Mouse (Mus musculus) stomach, embryonic 16.5 days (tissue): ENCODE results near the gene Cd247. TPM values are rescaled to one million over a fixed set of nuclear protein-coding genes. Genes with fewer than 3 reads are reported as not detected.

Experiments used
- ATAC-seq: fragments of 200-750 bp; cut with Nextera tagmentation; 2 replicates; pipeline ENCODE4 v1.8.0; 2017; ENCODE audit warnings: moderate number of reproducible peaks, moderate TSS enrichment; ENCODE audit not compliant: insufficient read depth, low FRiP score
- H3K27ac ChIP-seq: fragments of 300-500 bp; sonication (generic); 2 replicates; pipeline ENCODE4 v1.5.1; 2014; ENCODE audit warnings: low read length
- H3K27me3 ChIP-seq: fragments of 300-500 bp; sonication (generic); 2 replicates; pipeline ENCODE4 v1.6.1; 2014; ENCODE audit warnings: low read length, control low read depth, mixed read lengths; ENCODE audit not compliant: control insufficient read depth, insufficient read depth
- H3K36me3 ChIP-seq: fragments of 300-500 bp; sonication (generic); 2 replicates; pipeline ENCODE4 v1.6.1; 2014; ENCODE audit warnings: low read length; ENCODE audit not compliant: control insufficient read depth, insufficient read depth
- H3K4me1 ChIP-seq: fragments of 300-500 bp; sonication (generic); 2 replicates; pipeline ENCODE4 v1.6.1; 2014; ENCODE audit warnings: low read length, control low read depth, mixed read lengths; ENCODE audit not compliant: control insufficient read depth, insufficient read depth
- H3K4me2 ChIP-seq: fragments of 300-500 bp; sonication (generic); 2 replicates; pipeline ENCODE4 v1.6.1; 2014; ENCODE audit warnings: low read depth, low read length, mixed read lengths
- H3K4me3 ChIP-seq: fragments of 300-500 bp; sonication (generic); replicated peaks from 2 replicates; pipeline ENCODE4 v1.5.1; 2014; ENCODE audit warnings: mild to moderate bottlenecking, low read length
- H3K9ac ChIP-seq: fragments of 300-500 bp; sonication (generic); 2 replicates; pipeline ENCODE4 v1.6.1; 2014; ENCODE audit warnings: low read length
- H3K9me3 ChIP-seq: fragments of 300-500 bp; sonication (generic); replicated peaks from 2 replicates; pipeline ENCODE4 v1.6.1; 2016; ENCODE audit warnings: low read length, control low read depth; ENCODE audit not compliant: control insufficient read depth
- WGBS: fragments of 180-500 bp; shearing (Covaris S2); extraction: QIAGEN DNeasy Blood & Tissue Kit; methylation state at CpG from one replicate; pipeline ENCODE4 v1.1.7; 2014; 5-methylcytosine and 5-hydroxymethylcytosine counted together
- polyA plus RNA-seq: library from polyadenylated mRNA; unstranded; fragments of >200 nt; fragmentation: Nextera tagmentation; extraction: Ambion mirVana; gene quantifications from 2 replicates; pipeline ENCODE4 v1.2.1, GENCODE M21; 2015

The Cd247 gene
- 0.36 and 0.52 TPM in 2 replicates for polyA plus RNA-seq

DNA sequence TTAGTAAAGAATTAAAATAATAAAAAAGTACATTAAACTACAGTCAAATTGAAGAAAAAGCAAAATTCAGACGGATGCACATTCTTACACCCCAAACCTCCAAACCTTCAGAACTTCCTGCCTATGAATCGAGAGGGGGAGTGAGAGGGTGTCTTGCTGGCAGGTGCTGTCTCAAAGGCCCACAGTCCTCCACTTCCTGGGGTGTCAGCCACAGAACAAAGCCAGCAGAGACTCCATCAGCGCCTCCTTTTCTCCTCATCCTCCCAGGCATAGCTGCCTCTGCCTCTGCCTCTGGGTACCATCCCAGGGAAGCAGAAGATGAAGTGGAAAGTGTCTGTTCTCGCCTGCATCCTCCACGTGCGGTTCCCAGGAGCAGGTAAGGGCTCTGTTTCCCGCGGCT, at the start of gene Cd247:
TSS of gene Cd247 (plus strand) at position 171 of the 400 bp plus-strand sequence.
- Histone ChIP-seq H3K9ac (no peak within 1 kb of the TSS), H3K27me3 (no peaks in the 10 kb centered on the region), H3K27ac (no peak within 1 kb of the TSS), H3K36me3 (no peaks in the 10 kb centered on the region), H3K4me1 (no peaks in the 10 kb centered on the region), H3K4me3 (no peak within 1 kb of the TSS), H3K4me2 (no peak within 1 kb of the TSS), H3K9me3 (no peaks in the 10 kb centered on the region)
- ATAC-seq = no peak
- 76% methylated on average over 8 of the region's 8 CpGs for WGBS

DNA sequence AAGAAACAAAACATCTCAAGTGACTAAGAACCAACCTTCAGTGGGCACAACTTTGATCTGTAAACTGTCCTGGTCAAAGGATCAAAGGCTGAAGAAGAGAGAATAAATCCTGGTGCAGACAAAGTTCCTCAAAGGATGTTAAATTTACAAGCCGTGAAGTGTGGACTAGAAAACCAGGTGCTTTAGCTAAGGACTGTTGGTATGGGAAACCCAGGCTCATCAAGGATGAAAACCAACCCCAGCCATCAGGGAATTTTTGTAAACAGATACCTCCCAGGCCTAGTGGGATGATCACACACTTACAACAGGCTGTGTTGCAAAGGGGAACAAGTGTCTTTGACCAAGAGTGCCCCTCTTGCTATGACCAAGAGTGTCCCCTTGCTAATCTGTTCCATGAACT, 49.5 kb upstream of the Cd247 start:
- no peak overlapping the region for H3K9ac ChIP-seq
- 69% methylated on average over 1 of the region's 1 CpGs for WGBS
- no peak for ATAC-seq
- H3K36me3 ChIP-seq = no peaks in the 10 kb centered on the region
- H3K27me3 ChIP-seq = no peaks in the 10 kb centered on the region
- no peaks in the 10 kb centered on the region; the same call in 1 of the 2 replicates for H3K4me1 ChIP-seq
- H3K4me2 ChIP-seq = no peak overlapping the region
- H3K4me3 ChIP-seq = no peak overlapping the region
- H3K27ac ChIP-seq = no peak overlapping the region
- H3K9me3 ChIP-seq = no peaks in the 10 kb centered on the region

DNA sequence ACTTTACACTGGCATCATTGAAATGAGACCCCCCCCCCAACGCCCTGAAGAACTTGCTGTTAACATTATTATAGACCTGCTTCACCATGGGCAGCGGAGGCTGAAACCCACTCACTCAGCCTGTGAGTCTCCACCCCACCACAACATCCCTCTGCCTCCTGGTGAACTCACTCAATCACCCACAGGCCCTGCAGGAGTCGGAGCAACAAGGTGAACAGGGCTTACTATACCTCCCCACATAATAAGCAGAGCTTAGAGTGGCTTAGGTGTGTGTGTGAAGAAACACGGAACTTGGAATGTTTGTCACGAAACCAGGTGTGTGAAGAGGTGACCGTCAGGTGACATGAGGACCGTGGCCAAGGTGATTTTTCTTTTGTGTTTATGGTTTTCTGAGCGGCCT, 46.5 kb upstream of the Cd247 start:
- Histone ChIP-seq H3K27me3 (no peaks in the 10 kb centered on the region), H3K4me1 (no peaks in the 10 kb centered on the region; the same call in 1 of the 2 replicates), H3K9ac (no peak overlapping the region), H3K9me3 (no peaks in the 10 kb centered on the region), H3K4me3 (no peak overlapping the region), H3K27ac (no peak overlapping the region), H3K4me2 (no peak overlapping the region), H3K36me3 (no peaks in the 10 kb centered on the region)
- no peak for ATAC-seq
- WGBS = 82% methylated on average over 8 of the region's 8 CpGs

DNA sequence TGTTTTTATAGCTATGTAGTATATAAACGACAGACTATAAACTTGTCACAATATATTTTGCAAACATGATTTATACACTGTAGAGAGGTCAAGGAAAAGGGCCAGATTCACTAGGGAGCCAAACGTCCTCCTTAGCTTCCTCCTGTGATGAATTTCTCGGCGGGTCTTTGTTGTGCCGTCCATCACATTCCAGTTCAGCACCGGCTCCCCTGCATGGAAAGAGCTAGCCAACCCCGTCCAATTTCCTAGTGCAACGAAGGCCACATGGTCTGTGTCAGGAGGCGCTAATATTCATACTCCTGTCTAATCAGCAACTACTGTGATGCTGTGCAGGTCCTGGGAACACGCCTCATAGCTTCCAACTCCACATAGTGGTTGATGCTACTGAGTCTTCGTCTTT, 40.4 kb upstream of the Cd247 start:
- peak; percentile 91; the same call in 1 of the 2 replicates for ATAC-seq
- Histone ChIP-seq H3K4me2 (no peak overlapping the region), H3K27ac (no peak overlapping the region; the same call in 1 of the 2 replicates), H3K9ac (no peak overlapping the region), H3K27me3 (no peaks in the 10 kb centered on the region), H3K36me3 (no peaks in the 10 kb centered on the region), H3K4me1 (peaks cover 7% of the 10 kb centered on the region), H3K4me3 (no peak overlapping the region), H3K9me3 (no peaks in the 10 kb centered on the region)
- 17% methylated on average over 11 of the region's 11 CpGs for WGBS

DNA sequence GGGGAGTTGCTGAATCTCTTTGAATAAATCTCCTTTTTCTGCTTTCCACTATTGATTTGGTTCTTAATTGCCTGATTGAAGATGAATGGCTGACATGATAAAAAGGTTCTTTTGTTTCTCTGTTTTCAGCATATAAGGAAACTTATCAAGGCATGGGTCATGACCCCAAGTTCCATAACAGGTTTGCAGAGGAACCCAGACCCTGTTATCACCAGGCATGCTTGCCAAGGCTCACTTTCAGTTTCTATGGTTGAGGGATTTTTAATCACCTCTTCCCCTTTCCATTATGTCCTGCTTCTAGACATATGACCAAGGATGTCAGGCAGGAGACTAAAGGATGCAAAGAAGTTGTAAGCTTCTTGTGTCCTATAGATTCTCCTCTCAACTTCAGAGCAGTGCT, 37.3 kb upstream of the Cd247 start:
- Histone ChIP-seq H3K9me3 (no peaks in the 10 kb centered on the region), H3K27ac (no peak overlapping the region), H3K4me2 (no peak overlapping the region), H3K4me3 (no peak overlapping the region), H3K9ac (no peak overlapping the region), H3K4me1 (peaks cover 9% of the 10 kb centered on the region), H3K36me3 (no peaks in the 10 kb centered on the region), H3K27me3 (no peaks in the 10 kb centered on the region)
- ATAC-seq = no peak

DNA sequence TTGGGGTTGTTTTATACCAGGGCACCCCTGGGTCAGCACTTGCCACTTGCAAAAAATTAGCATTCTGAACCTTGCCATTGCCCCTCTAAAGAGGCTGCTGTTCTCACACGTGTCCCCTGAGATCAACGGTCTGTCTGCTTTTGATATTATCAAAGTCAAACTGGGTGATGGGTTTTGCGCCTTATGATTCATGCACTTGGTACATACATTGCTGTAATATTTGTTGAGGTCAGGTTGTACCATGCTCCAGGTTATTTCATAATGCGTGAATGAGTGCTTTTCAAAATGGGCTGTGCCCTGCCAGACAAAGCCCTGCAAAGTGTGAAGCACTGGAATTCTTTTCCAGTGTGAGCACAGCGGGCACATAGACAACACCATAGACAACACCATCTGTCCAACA, 36.6 kb upstream of the Cd247 start:
- Histone ChIP-seq H3K9me3 (no peaks in the 10 kb centered on the region), H3K36me3 (no peaks in the 10 kb centered on the region), H3K27ac (no peak overlapping the region), H3K4me1 (peaks cover 9% of the 10 kb centered on the region), H3K9ac (no peak overlapping the region), H3K4me2 (no peak overlapping the region), H3K4me3 (no peak overlapping the region), H3K27me3 (no peaks in the 10 kb centered on the region)
- ATAC-seq = no peak
- 71% methylated on average over 5 of the region's 5 CpGs for WGBS

DNA sequence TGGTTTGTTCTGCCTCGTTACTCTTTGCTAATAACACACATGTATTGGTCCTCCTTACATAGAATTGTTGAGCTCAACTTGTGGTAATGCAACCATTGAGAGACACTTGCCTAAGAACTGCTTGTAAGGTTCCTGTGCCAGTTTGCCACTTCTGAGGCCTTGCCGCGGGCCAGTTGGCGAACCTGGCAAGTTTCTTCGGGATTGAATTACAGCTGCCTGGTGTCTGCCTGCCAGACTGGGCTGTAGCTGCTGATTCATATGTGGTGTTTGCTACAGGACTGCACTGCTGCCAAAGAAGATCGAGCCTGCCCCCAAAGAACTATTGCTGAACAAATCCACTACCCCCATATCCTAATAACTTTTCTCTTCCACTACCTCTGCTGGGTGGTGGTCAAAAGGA, 34.3 kb upstream of the Cd247 start:
- Histone ChIP-seq H3K27me3 (no peaks in the 10 kb centered on the region), H3K9me3 (no peaks in the 10 kb centered on the region), H3K4me1 (0 out of 2 replicates have a peak, but pooled peaks cover 3% of the 10 kb centered on the region), H3K4me3 (no peak overlapping the region), H3K27ac (no peak overlapping the region), H3K9ac (no peak overlapping the region), H3K4me2 (no peak overlapping the region), H3K36me3 (no peaks in the 10 kb centered on the region)
- 88% methylated on average over 6 of the region's 6 CpGs for WGBS
- no peak for ATAC-seq

DNA sequence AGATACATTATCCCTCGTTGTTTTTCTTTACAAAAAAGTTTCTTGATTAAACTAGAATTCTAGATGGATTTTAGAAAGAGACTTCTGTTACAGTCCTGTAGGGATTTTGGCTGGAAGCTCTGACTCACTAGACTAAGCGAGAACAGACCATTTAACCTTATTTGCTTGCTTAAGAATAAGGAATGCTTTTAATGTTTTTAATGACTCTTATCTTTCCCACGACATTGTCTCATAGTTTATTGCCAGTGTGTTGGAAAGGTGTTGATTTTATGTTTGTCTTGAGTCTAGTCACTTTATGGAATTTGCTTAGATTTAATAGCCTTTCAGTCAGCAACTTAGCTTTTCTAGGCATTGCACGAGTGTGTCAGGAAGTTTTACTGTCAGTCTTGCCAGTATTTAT, 33.3 kb upstream of the Cd247 start:
- ATAC-seq = no peak

DNA sequence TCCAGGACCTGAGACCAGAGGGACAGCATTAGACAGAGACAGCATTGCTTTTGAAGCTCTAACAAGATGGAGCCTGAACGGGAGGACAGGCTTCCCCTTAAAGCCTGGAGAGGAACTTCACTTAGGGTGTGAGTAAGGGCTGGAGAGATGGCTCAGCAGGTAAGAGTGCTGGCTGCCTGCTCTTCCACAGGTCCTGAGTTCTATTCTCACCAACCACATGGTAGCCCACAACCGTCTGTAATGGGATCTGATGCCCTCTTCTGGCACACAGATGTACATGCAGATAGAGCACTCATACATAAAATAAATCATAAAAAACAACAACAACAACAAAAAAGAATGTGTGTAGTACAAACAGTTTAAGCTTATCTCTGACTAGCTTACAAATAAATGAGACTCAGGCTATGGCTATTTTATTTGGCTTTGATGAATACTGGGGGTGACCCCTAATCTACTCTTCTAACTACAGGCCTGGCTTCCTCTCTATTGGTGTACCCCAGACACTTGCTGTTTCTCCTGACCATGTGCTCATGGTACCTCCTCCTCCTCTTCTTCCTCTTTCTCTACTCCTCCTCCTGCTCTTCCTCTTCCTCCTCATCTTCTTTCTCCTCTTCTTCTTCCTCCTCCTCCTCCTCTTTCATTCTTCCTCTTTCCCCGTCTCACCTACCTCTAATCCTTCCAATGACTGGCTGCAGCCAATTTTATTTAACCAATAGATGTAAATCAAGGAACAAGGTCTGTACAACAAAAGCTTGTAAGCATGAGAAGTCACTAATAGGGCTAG, 26.8 kb upstream of the Cd247 start:
- WGBS = 80% methylated on average over 3 of the region's 3 CpGs
- Histone ChIP-seq H3K27me3 (no peaks in the 10 kb centered on the region), H3K9ac (no peak overlapping the region), H3K4me3 (no peak overlapping the region), H3K9me3 (no peaks in the 10 kb centered on the region), H3K27ac (no peak overlapping the region), H3K4me1 (peaks cover 10% of the 10 kb centered on the region; the same call in 1 of the 2 replicates), H3K36me3 (no peaks in the 10 kb centered on the region), H3K4me2 (no peak overlapping the region)
- no peak for ATAC-seq

More for the DNA sequence above, 33.3 kb upstream of the Cd247 start:
- H3K27me3 ChIP-seq = no peaks in the 10 kb centered on the region
- no peak overlapping the region for H3K4me2 ChIP-seq
- H3K4me3 ChIP-seq = no peak overlapping the region
- H3K36me3 ChIP-seq = no peaks in the 10 kb centered on the region
- no peaks in the 10 kb centered on the region for H3K9me3 ChIP-seq
- WGBS = 31% methylated on average over 4 of the region's 4 CpGs
- no peak overlapping the region for H3K27ac ChIP-seq
- H3K9ac ChIP-seq = no peak overlapping the region
- H3K4me1 ChIP-seq = 0 out of 2 replicates have a peak, but pooled peaks cover 3% of the 10 kb centered on the region
